Mouse (Mus musculus) stomach, postnatal 0 days (tissue): ENCODE data around the gene Dpy19l1.

ENCODE experiments used
- CTCF ChIP-seq: IDR thresholded peaks from 2 replicates; pipeline ENCODE4 v1.5.1; 2016; ENCODE audit warnings: antibody characterized with exemption, low read depth, mild to moderate bottlenecking, moderate library complexity
- EP300 ChIP-seq: optimal IDR thresholded peaks from 2 replicates; pipeline ENCODE3; 2016; ENCODE audit warnings: antibody characterized with exemption

GRCm38 (mm10) chr9:24450976-24451375 lies 52.0 kb downstream of the Dpy19l1 start:
- TF ChIP-seq CTCF, result no peak
- TF ChIP-seq EP300, result no peak
